Mouse (Mus musculus): Measurements from ENCODE around the gene Scn8a. TPM values are rescaled to one million over a fixed set of nuclear protein-coding genes. Genes with fewer than 3 reads are reported as not detected.
A peak's percentile ranks its signal among the peaks of the same experiment; 100 is the strongest.

Scn8a gene
- polyA plus RNA-seq, 1 experiment: not detected

DNA sequence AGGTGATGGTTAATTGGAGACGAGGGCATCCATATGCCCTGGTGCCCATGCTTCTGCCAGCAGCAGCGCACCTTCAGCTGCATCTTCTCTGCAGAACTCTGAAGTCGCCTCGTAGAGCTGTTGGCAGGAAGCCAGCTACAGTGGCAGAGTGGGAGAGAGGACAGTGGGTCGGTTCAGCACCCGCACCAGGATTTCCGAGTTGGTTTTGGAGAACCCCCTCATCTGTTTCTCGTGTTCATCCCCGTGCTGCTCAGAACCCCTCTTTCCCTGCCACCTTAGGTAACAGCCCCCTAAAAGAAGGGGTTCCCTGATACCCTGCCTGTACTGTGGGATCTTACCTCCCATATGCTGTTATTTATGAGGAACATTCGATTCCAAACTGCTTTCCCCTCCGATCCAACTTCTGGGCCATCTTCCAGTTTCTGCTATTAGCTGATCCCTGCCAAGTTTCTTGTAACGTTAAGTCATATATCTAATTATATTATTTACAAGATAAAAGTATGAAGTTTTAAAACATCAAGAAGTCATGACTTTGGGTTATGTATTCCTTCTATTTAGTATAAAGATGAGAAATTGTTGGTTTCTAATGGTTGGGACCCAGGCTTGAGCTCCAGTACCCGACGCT lies 138.8 kb downstream of the Scn8a start:
- WGBS: 59% methylated on average over 14 of the region's 14 CpGs
- no peak overlapping the region for H3K4me3 ChIP-seq (ENCODE audit: insufficient read depth, low read depth, low read length)
- TF ChIP-seq CTCF (IDR thresholded peaks at IDR 0.05; ENCODE audit: insufficient read depth, low read depth, low read length): no peak
- TF ChIP-seq POLR2A (IDR thresholded peaks at IDR 0.05; ENCODE audit: insufficient read depth, low read depth, low read length): no peak
- no peak overlapping the region for H3K27ac ChIP-seq (ENCODE audit: insufficient read depth, low read depth, low read length)
- H3K4me1 ChIP-seq (ENCODE audit: control insufficient read depth, insufficient read depth, low read length): peaks cover 12% of the 10 kb centered on the region

DNA sequence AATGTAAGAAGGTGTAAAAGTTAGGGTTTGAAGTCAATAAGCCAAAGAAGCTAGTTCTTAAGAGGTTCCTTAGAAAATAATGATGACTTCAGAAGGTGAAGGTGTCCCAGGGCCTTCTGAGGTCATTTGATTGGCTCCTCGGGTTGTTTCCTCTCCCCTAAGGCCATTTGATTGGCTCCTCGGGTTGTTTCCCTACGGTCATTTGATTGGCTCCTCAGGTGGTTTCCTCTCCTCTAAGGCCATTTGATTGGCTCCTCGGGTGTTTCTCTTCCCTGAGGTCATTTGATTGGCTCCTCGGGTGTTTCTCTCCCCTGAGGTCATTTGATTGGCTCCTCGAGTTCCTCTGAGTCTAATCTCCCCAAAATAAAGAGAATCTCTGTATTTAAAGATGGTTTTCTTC lies 141.7 kb downstream of the Scn8a start:
- Histone ChIP-seq H3K4me3 (ENCODE audit: insufficient read depth, low read depth, low read length) (no peak overlapping the region), H3K4me1 (ENCODE audit: control insufficient read depth, insufficient read depth, low read length) (peaks cover 9% of the 10 kb centered on the region), H3K27ac (ENCODE audit: insufficient read depth, low read depth, low read length) (no peak overlapping the region)
- WGBS: 85% methylated on average over 6 of the region's 6 CpGs
- TF ChIP-seq CTCF (IDR thresholded peaks at IDR 0.05; ENCODE audit: insufficient read depth, low read depth, low read length) (no peak), POLR2A (IDR thresholded peaks at IDR 0.05; ENCODE audit: insufficient read depth, low read depth, low read length) (no peak)

DNA sequence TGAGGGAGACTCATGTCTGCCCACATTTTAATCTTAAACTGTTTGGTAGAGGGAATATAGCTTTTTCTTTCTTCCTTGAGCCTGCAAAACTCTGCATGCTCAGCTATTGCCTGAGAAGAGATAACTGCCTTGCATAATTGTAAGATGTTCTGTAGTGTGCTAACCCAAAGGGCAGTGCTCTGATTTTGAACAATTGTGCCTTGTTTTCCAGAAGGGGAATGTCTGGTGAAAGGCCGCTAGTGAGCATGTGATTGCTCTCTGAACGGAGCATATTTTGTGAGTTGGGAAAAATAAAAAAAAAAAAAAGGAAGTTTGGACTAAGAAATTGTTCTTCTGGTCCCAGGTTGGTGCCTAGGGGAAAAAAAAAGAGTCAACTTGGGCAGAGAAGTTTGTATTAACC lies 159.3 kb downstream of the Scn8a start:
- no peak for TF ChIP-seq POLR2A (IDR thresholded peaks at IDR 0.05; ENCODE audit: insufficient read depth, low read depth, low read length)
- no peak for TF ChIP-seq CTCF (IDR thresholded peaks at IDR 0.05; ENCODE audit: insufficient read depth, low read depth, low read length)
- Histone ChIP-seq H3K4me3 (ENCODE audit: insufficient read depth, low read depth, low read length) (no peak overlapping the region), H3K4me1 (ENCODE audit: control insufficient read depth, insufficient read depth, low read length) (peaks cover 7% of the 10 kb centered on the region), H3K27ac (ENCODE audit: insufficient read depth, low read depth, low read length) (peak overlapping the region; percentile 27; the same call in 1 of the 2 replicates)
- WGBS: 74% methylated on average over 2 of the region's 2 CpGs

DNA sequence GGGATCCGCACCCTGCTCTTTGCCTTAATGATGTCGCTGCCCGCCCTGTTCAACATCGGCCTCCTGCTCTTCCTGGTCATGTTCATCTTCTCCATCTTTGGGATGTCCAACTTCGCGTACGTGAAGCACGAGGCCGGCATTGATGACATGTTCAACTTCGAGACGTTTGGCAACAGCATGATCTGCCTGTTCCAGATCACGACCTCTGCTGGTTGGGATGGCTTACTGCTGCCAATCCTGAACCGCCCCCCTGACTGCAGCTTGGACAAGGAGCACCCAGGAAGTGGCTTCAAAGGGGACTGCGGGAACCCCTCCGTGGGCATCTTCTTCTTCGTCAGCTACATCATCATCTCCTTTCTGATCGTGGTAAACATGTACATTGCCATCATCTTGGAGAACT lies 170.0 kb downstream of the Scn8a start:
- 74% methylated on average over 17 of the region's 17 CpGs for WGBS
- no peak overlapping the region for H3K27ac ChIP-seq (ENCODE audit: insufficient read depth, low read depth, low read length)
- no peak overlapping the region for H3K4me3 ChIP-seq (ENCODE audit: insufficient read depth, low read depth, low read length)
- H3K4me1 ChIP-seq (ENCODE audit: control insufficient read depth, insufficient read depth, low read length): no peaks in the 10 kb centered on the region
- TF ChIP-seq CTCF (IDR thresholded peaks at IDR 0.05; ENCODE audit: insufficient read depth, low read depth, low read length) (0 out of 2 replicates have a peak, but pooled peaks have one; percentile 10), POLR2A (IDR thresholded peaks at IDR 0.05; ENCODE audit: insufficient read depth, low read depth, low read length) (no peak)

DNA sequence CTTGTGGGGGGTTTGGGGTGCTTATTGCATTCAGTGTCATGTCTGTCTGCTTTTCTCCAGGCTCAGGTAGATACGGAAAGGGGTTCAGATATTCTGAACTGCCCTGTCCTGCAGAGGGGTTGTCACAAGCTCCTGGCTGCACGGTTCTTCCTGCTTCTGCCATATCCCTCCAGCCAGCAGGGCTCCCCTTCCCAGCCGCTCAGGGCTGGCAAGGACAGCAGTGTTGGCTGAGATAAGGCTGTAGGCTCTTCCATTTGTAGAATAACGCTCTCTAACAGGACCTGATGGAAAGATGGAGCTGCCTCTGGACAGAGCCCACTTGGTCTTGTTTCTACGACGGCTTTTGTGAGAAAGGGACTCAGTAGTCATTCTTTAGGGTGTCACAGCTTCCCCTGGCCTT lies 172.3 kb downstream of the Scn8a start:
- no peak for TF ChIP-seq POLR2A (IDR thresholded peaks at IDR 0.05; ENCODE audit: insufficient read depth, low read depth, low read length)
- no peak for TF ChIP-seq CTCF (IDR thresholded peaks at IDR 0.05; ENCODE audit: insufficient read depth, low read depth, low read length)
- no peak overlapping the region for H3K27ac ChIP-seq (ENCODE audit: insufficient read depth, low read depth, low read length)
- 83% methylated on average over 6 of the region's 6 CpGs for WGBS

DNA sequence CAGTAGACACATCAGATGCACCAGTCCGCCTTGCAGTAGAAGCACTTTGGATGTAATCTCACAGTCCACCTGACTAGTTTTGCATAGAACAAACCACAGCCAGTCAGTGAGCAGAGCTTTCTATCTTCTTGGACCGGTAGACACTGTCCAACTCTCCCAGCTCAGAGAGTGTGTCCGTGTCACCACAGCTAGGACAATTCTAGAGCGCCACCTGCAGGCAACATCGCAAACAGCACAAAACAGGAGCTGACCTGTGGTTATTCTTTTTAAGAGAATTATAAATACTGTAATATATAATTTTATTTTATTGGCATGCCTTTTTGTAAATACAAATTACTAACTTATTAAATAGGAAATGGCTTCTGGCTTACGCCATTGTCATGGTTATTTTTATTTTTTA lies 173.0 kb downstream of the Scn8a start:
- Histone ChIP-seq H3K27ac (ENCODE audit: insufficient read depth, low read depth, low read length) (no peak overlapping the region), H3K4me3 (ENCODE audit: insufficient read depth, low read depth, low read length) (no peak overlapping the region), H3K4me1 (ENCODE audit: control insufficient read depth, insufficient read depth, low read length) (peaks cover 15% of the 10 kb centered on the region)
- 0 out of 2 replicates have a peak, but pooled peaks have one; percentile 12 for TF ChIP-seq CTCF (IDR thresholded peaks at IDR 0.05; ENCODE audit: insufficient read depth, low read depth, low read length)
- no peak for TF ChIP-seq POLR2A (IDR thresholded peaks at IDR 0.05; ENCODE audit: insufficient read depth, low read depth, low read length)
- WGBS: 44% methylated on average over 6 of the region's 6 CpGs

More for the DNA sequence above, 172.3 kb downstream of the Scn8a start:
- no peak overlapping the region for H3K4me3 ChIP-seq (ENCODE audit: insufficient read depth, low read depth, low read length)
- peaks cover 12% of the 10 kb centered on the region for H3K4me1 ChIP-seq (ENCODE audit: control insufficient read depth, insufficient read depth, low read length)

DNA sequence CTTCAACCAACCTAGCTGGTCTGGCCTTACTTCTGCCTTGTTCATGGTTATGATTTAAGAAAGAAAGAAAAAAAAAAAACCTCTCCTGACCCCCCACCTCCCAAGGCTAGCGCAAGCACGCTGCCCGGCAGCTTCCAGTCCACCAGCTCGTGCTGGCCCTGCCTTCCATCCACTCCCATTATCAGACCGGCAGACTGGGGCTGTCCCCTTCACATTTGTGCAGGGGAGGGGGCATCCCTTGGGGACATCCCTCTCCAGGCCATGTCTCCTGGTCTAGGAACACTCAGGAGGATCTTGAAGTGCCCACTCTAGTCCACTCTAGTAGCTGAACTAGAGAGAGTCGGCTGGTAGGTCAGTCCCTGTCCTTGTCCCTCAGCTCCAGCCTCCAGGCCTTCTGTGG lies 174.9 kb downstream of the Scn8a start:
- TF ChIP-seq POLR2A (IDR thresholded peaks at IDR 0.05; ENCODE audit: insufficient read depth, low read depth, low read length): no peak
- TF ChIP-seq CTCF (IDR thresholded peaks at IDR 0.05; ENCODE audit: insufficient read depth, low read depth, low read length): no peak
- peaks cover 15% of the 10 kb centered on the region for H3K4me1 ChIP-seq (ENCODE audit: control insufficient read depth, insufficient read depth, low read length)
- no peak overlapping the region for H3K27ac ChIP-seq (ENCODE audit: insufficient read depth, low read depth, low read length)
- no peak overlapping the region for H3K4me3 ChIP-seq (ENCODE audit: insufficient read depth, low read depth, low read length)
- WGBS: 79% methylated on average over 6 of the region's 6 CpGs

DNA sequence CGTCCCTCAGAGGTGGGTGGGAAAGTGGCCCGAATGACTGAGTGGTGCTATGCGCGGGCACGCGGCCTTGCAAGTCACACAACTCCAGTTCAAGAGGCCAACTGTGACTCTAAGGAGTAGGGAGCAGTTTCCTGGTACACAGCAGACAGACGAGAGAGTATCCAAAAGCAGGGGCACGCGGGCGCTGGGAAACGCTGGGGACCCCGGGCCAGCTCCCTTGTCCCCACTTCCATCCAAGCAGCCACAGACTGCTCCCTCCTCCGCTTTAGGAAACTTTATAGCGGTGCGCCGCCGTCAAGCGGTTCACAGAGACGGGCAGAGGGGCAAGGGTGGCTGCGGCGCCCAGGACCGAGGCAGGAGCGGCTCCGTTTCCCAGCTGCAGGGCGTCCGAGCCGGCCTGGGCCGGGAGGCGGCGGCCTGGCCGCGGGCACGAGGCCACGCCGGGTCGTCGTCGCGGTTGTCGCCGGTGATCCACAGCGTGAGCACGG lies 176.4 kb downstream of the Scn8a start:
- Histone ChIP-seq H3K4me3 (ENCODE audit: insufficient read depth, low read depth, low read length) (peak overlapping the region; percentile 43), H3K4me1 (ENCODE audit: control insufficient read depth, insufficient read depth, low read length) (peaks cover 15% of the 10 kb centered on the region), H3K27ac (ENCODE audit: insufficient read depth, low read depth, low read length) (no peak overlapping the region)
- 11% methylated on average over 43 of the region's 43 CpGs for WGBS
- TF ChIP-seq POLR2A (IDR thresholded peaks at IDR 0.05; ENCODE audit: insufficient read depth, low read depth, low read length) (no peak), CTCF (IDR thresholded peaks at IDR 0.05; ENCODE audit: insufficient read depth, low read depth, low read length) (no peak)

DNA sequence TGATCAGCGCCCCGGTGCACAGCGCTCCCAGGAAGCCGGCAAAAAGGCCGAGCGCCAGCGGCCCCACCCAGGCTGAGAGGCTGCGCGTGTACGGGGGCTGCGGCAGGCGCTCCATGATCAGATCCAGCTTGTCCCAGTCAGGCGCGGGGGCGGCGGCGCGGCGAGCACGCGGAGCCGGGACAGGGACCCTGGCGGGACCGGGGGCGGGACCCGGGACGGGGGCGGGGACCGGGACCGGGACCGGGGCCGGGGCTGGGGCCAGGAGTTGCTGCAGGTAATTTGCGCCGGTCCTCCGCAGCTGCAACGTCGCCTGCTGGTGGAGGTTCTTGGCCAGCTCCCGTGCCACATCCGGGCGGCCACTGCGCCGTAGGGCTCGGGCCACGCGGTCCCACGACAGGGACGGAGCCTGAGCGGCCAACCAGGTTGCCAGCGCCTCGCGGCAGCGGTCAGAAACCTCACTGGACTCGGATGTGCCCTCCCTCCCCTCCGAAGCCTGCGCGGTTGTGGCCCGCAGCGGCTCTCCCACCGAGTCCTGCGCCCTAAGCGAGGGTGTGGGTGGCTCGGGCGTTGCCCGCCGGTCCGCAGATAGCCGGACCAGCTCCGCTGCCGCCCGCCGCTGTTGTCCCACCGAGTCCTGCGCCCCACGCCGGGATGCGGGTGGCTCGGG lies 177.0 kb downstream of the Scn8a start:
- Histone ChIP-seq H3K27ac (ENCODE audit: insufficient read depth, low read depth, low read length) (no peak overlapping the region), H3K4me1 (ENCODE audit: control insufficient read depth, insufficient read depth, low read length) (peaks cover 15% of the 10 kb centered on the region), H3K4me3 (ENCODE audit: insufficient read depth, low read depth, low read length) (peak overlapping the region; percentile 43)
- 1% methylated on average over 74 of the region's 77 CpGs for WGBS
- TF ChIP-seq POLR2A (IDR thresholded peaks at IDR 0.05; ENCODE audit: insufficient read depth, low read depth, low read length) (no peak), CTCF (IDR thresholded peaks at IDR 0.05; ENCODE audit: insufficient read depth, low read depth, low read length) (no peak)

Measured in olfactory bulb, adult 2 months (tissue).